Mouse (Mus musculus): Measurements from ENCODE around the gene Bex2.
"Not testable (repeated sequence)": the region's sequence is repeated elsewhere in the genome, so short reads cannot be mapped to it uniquely, and the experiment has no call there.

Gene Bex2

GRCm38 (mm10) chrX:136068020-136068419, at the start of gene Bex2:
Gene Bex2, minus strand, starts transcription at chrX:136068236.
- not testable (repeated sequence) for DNase-seq (ENCODE audit: low spot score in 2 of 2)

GRCm38 (mm10) chrX:136115419-136115961, 47.5 kb upstream of the Bex2 start:
- no peak for DNase-seq (ENCODE audit: low spot score in 2 of 2)

- DNase-seq (ENCODE audit: low spot score in 2 of 2), result no peak
These were observed 47.0 kb upstream of the Bex2 start for GRCm38 (mm10) chrX:136115015-136115414.

GRCm38 (mm10) chrX:136107942-136108341, 39.9 kb upstream of the Bex2 start:
- no peak for DNase-seq (ENCODE audit: low spot score in 2 of 2)

GRCm38 (mm10) chrX:136104724-136105088, 36.7 kb upstream of the Bex2 start:
- no peak for DNase-seq (ENCODE audit: low spot score in 2 of 2)

GRCm38 (mm10) chrX:136104046-136104723, 36.1 kb upstream of the Bex2 start:
- DNase-seq (ENCODE audit: low spot score in 2 of 2), result no peak

- no peak for DNase-seq (ENCODE audit: low spot score in 2 of 2)
These were observed 26.4 kb upstream of the Bex2 start for GRCm38 (mm10) chrX:136094421-136094820.

GRCm38 (mm10) chrX:136092497-136093279, 24.7 kb upstream of the Bex2 start:
- no peak for DNase-seq (ENCODE audit: low spot score in 2 of 2)

- DNase-seq (ENCODE audit: low spot score in 2 of 2), result no peak
These were observed 17.1 kb upstream of the Bex2 start, which contains the start of gene Nxf3 for GRCm38 (mm10) chrX:136085155-136085554. Gene Nxf3, minus strand, starts transcription at chrX:136085255.

GRCm38 (mm10) chrX:136067201-136067991, 640 bp downstream of the Bex2 start:
- not testable (repeated sequence) for DNase-seq (ENCODE audit: low spot score in 2 of 2)

- no peak for DNase-seq (ENCODE audit: low spot score in 2 of 2)
These were observed 7.3 kb downstream of the Bex2 start for GRCm38 (mm10) chrX:136060698-136061097.

GRCm38 (mm10) chrX:136051219-136051618, 16.8 kb downstream of the Bex2 start:
- DNase-seq (ENCODE audit: low spot score in 2 of 2), result no peak

GRCm38 (mm10) chrX:136047528-136047927, 20.5 kb downstream of the Bex2 start:
- DNase-seq (ENCODE audit: low spot score in 2 of 2), result peak in 1 of 2 experiments; percentile 3

- no peak for DNase-seq (ENCODE audit: low spot score in 2 of 2)
These were observed 24.3 kb downstream of the Bex2 start for GRCm38 (mm10) chrX:136043726-136044125.

GRCm38 (mm10) chrX:136032799-136033763, 35.0 kb downstream of the Bex2 start, which contains the start of gene Arxes1:
Gene Arxes1, plus strand, starts transcription at chrX:136033367.
- DNase-seq (ENCODE audit: low spot score in 2 of 2), result not testable (repeated sequence)

- no peak for DNase-seq (ENCODE audit: low spot score in 2 of 2)
These were observed 37.7 kb downstream of the Bex2 start for GRCm38 (mm10) chrX:136030331-136030730.

Data from spleen, postnatal 36 days (tissue).